In genomic region chr12:55491516-55492183, GRCm38 (mm10) we compare ENCODE assay signal across 8 mouse cellular contexts. TPM values are rescaled to one million over a fixed set of nuclear protein-coding genes. Genes with fewer than 3 reads are reported as not detected.
DNase-seq lines count a peak whose midpoint lies in the region; ATAC-seq lines count a peak whose summit lies in the region.

No protein-coding gene starts in this region.

- H3K36me3 ChIP-seq in lung, embryonic 16.5 days (ENCODE audit: control insufficient read depth, insufficient read depth, low read length), result peaks cover 27% of the 10 kb centered on the region

- H3K4me1 ChIP-seq in lung, embryonic 16.5 days (replicated peaks; ENCODE audit: control insufficient read depth, insufficient read depth, low read length), result peaks cover 33% of the 10 kb centered on the region

- peak; percentile 48 for DNase-seq in MEL-GATA-1-ER (ENCODE audit: extremely low read depth, low read depth)
- peak; percentile 88 for DNase-seq in cerebellum, adult 8-10 months
- peak; percentile 84 for DNase-seq in forelimb bud, embryonic 11.5 days (ENCODE audit: low read depth, low spot score)
- peak; percentile 90 for DNase-seq in layer of hippocampus, adult 9-11 months
- peak; percentile 93 for DNase-seq in ovary, adult 18-20 months (ENCODE audit: low spot score)
- DNase-seq in thymus, postnatal 0 days (ENCODE audit: low spot score), result peak; percentile 84

- ATAC-seq in hematopoietic stem cell, adult 5-6 weeks (replicated peaks in 1 of 2; ENCODE audit: insufficient read depth in 1 of 2, low FRiP score in 2 of 2, low TSS enrichment in 1 of 2, low read depth in 1 of 2, poor library complexity in 2 of 2, severe bottlenecking in 2 of 2), result peak; percentile 23 to 24
- peak; percentile 89 for ATAC-seq in lung, embryonic 16.5 days (ENCODE audit: low read depth)

- peak overlapping the region; percentile 83 for H3K4me3 ChIP-seq in lung, embryonic 16.5 days (ENCODE audit: low read length)

- peak overlapping the region; percentile 100 for H3K27ac ChIP-seq in lung, embryonic 16.5 days (ENCODE audit: low read length)

- peak overlapping the region; percentile 67 for H3K4me2 ChIP-seq in lung, embryonic 16.5 days (ENCODE audit: low read depth, low read length)

- H3K27me3 ChIP-seq in lung, embryonic 16.5 days (ENCODE audit: control insufficient read depth, insufficient read depth, low read depth, low read length), result no peaks in the 10 kb centered on the region

- H3K9me3 ChIP-seq in lung, embryonic 16.5 days (ENCODE audit: control insufficient read depth, low read length), result no peaks in the 10 kb centered on the region

- peak overlapping the region; percentile 98 for H3K9ac ChIP-seq in lung, embryonic 16.5 days (ENCODE audit: low read length)

- WGBS in lung, embryonic 16.5 days, result 1% methylated on average over 31 of the region's 57 CpGs

RNA-seq across cellular contexts. Expression of gene Nfkbia, which starts 0.8 kb away (rescaled TPM):
- total RNA-seq in hematopoietic stem cell, adult 5-6 weeks (2017), result 101 and 133 TPM in 2 replicates
- polyA plus RNA-seq in lung, embryonic 16.5 days (2015; fragmentation: Nextera tagmentation; extraction: Ambion mirVana), result 130 and 136 TPM in 2 replicates
- polyA plus RNA-seq in thymus, postnatal 0 days (2015; fragmentation: Nextera tagmentation; extraction: Ambion mirVana), result 296 and 339 TPM in 2 replicates

Comparison
In these comparisons a context has a peak if more than half of its experiments do, and no peak if none do; other contexts are left out.
1. Peak in every context shown above with its lines: DNase-seq, ATAC-seq, H3K4me3 ChIP-seq and H3K27ac ChIP-seq.